13 mouse cellular contexts compared by ENCODE assay signal in the genomic region with DNA sequence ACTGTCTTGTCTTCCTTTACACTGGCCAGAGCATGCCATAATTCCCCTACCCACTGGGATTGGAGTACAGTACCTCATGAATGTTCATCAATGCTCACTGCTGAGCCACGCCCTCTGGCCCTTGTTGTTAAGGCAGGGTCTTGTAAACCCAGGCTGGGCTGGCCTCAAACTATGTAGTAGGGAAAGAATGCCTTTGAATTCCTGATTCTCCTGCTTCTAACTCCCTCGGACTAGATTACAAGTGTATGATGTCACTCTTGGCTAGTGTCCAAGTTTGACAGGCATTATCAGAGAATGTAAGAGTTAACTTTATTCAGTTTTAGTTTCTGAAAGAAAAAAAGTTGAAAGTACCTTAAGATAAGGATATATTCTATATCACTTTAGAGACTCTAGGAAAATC. TPM values are rescaled to one million over a fixed set of nuclear protein-coding genes. Genes with fewer than 3 reads are reported as not detected.
DNase-seq lines count a peak whose midpoint lies in the region; ATAC-seq and TF ChIP-seq lines count a peak whose summit lies in the region.
"Had no signal": no experiment of that assay in that cellular context is flagged by ENCODE, and none has a peak within 500 bp of the region (broad histone marks: within the 10 kb centered on the region; RNA-seq: fewer than 3 reads in every experiment).

No protein-coding gene starts in this region.

- no peaks in the 10 kb centered on the region for H3K9me3 ChIP-seq in heart, embryonic 13.5 days
- no peaks in the 10 kb centered on the region for H3K9me3 ChIP-seq in liver, postnatal 0 days (ENCODE audit: low read length)

- H3K4me1 ChIP-seq in heart, embryonic 13.5 days = peaks cover 34% of the 10 kb centered on the region
- peaks cover 31% of the 10 kb centered on the region for H3K4me1 ChIP-seq in liver, postnatal 0 days (ENCODE audit: insufficient read depth)

- TF ChIP-seq CTCF in liver, postnatal 0 days (IDR thresholded peaks at IDR 0.05; ENCODE audit: low read depth) = no peak

- H3K4me2 ChIP-seq in heart, embryonic 13.5 days = peak overlapping the region; percentile 86
- H3K4me2 ChIP-seq in liver, postnatal 0 days (ENCODE audit: low read depth, low read length) = peak overlapping the region; percentile 95; the same call in 1 of the 2 replicates

- peak overlapping the region; percentile 85; the same call in 1 of the 2 replicates for H3K4me3 ChIP-seq in heart, embryonic 13.5 days
- H3K4me3 ChIP-seq in liver, postnatal 0 days (ENCODE audit: low read depth, low read length) = no peak overlapping the region

- H3K27ac ChIP-seq in heart, embryonic 13.5 days (replicated peaks) = peak overlapping the region; percentile 100
- no peak overlapping the region for H3K27ac ChIP-seq in liver, postnatal 0 days (ENCODE audit: low read depth)

- TF ChIP-seq EP300 in liver, postnatal 0 days (IDR thresholded peaks at IDR 0.05; ENCODE audit: low read depth) = no peak

- no peaks in the 10 kb centered on the region for H3K27me3 ChIP-seq in heart, embryonic 13.5 days (replicated peaks)
- no peaks in the 10 kb centered on the region for H3K27me3 ChIP-seq in liver, postnatal 0 days (ENCODE audit: insufficient read depth, low read length)

- no peak for DNase-seq in heart, adult 18-20 months
- peak; percentile 32 for DNase-seq in lung, postnatal 10 days
- DNase-seq in lung, postnatal 25 days (ENCODE audit: low spot score) = no peak
- peak; percentile 85 for DNase-seq in ZHBTc4 (ENCODE audit: low read depth, low spot score)
- no peak for DNase-seq in liver, postnatal 0 days
- DNase-seq in right cerebral cortex, postnatal 10 days (ENCODE audit: low spot score in 2 of 2) = no peak
- no peak for DNase-seq in right cerebral cortex, postnatal 14 days
- DNase-seq: cerebellum, adult 11 months; kidney, postnatal 36 days had no signal

- H3K9ac ChIP-seq in heart, embryonic 13.5 days = peak overlapping the region; percentile 98; the same call in 1 of the 2 replicates
- H3K9ac ChIP-seq in liver, postnatal 0 days (replicated peaks) = no peak overlapping the region; the same call in 1 of the 2 replicates

- peaks cover 57% of the 10 kb centered on the region for H3K36me3 ChIP-seq in heart, embryonic 13.5 days
- H3K36me3 ChIP-seq in liver, postnatal 0 days (replicated peaks; ENCODE audit: insufficient read depth, low read length) = peaks cover 47% of the 10 kb centered on the region

- no peak for ATAC-seq in heart, embryonic 13.5 days (ENCODE audit: extremely low read depth, insufficient number of reproducible peaks, low FRiP score, low TSS enrichment)
- no peak for ATAC-seq in liver, postnatal 0 days

- 23% methylated on average over 2 of the region's 2 CpGs for WGBS in heart, embryonic 13.5 days
- WGBS in liver, postnatal 0 days (ENCODE audit: insufficient replicate concordance) = 45% methylated on average over 2 of the region's 2 CpGs

RNA-seq across cellular contexts. Expression of a gene that starts 1.7 kb away (rescaled TPM):
- polyA plus RNA-seq in heart, embryonic 13.5 days (2015; fragmentation: Nextera tagmentation; extraction: Ambion mirVana) = 76.9 and 78.1 TPM in 2 replicates
- 100 to 1,000 TPM in 1 of 2 experiments, 10 to 100 TPM in 1; 98.2 to 111 TPM for total RNA-seq in heart, adult 18-20 months (2021)
- polyA plus RNA-seq in liver, postnatal 0 days (2015; fragmentation: Nextera tagmentation; extraction: Ambion mirVana) = 30.0 and 34.2 TPM in 2 replicates

RNA-seq across cellular contexts. Expression of a gene that starts 2.1 kb away (rescaled TPM):
- 57.8 and 59.1 TPM in 2 replicates for polyA plus RNA-seq in heart, embryonic 13.5 days (2015; fragmentation: Nextera tagmentation; extraction: Ambion mirVana)
- total RNA-seq in heart, adult 18-20 months (2021) = 10 to 100 TPM; 38.4 to 52.4 TPM
- polyA plus RNA-seq in liver, postnatal 0 days (2015; fragmentation: Nextera tagmentation; extraction: Ambion mirVana) = 36.2 and 41.2 TPM in 2 replicates

RNA-seq across cellular contexts. Expression of a gene that starts 14.3 kb away (rescaled TPM):
- polyA plus RNA-seq in heart, embryonic 13.5 days (2015; fragmentation: Nextera tagmentation; extraction: Ambion mirVana) = 20.6 and 21.4 TPM in 2 replicates
- total RNA-seq in heart, adult 18-20 months (2021) = 10 to 100 TPM; 24.3 to 27.9 TPM
- 6.3 and 7.3 TPM in 2 replicates for polyA plus RNA-seq in liver, postnatal 0 days (2015; fragmentation: Nextera tagmentation; extraction: Ambion mirVana)

RNA-seq across cellular contexts. Expression of a gene that starts 14.4 kb away (rescaled TPM):
- polyA plus RNA-seq in heart, embryonic 13.5 days (2015; fragmentation: Nextera tagmentation; extraction: Ambion mirVana) = 20.3 and 22.4 TPM in 2 replicates
- total RNA-seq in heart, adult 18-20 months (2021) = 10 to 100 TPM in 1 of 2 experiments, 1 to 10 TPM in 1; 9.3 to 10.8 TPM
- 7.3 and 8.4 TPM in 2 replicates for polyA plus RNA-seq in liver, postnatal 0 days (2015; fragmentation: Nextera tagmentation; extraction: Ambion mirVana)

RNA-seq across cellular contexts. Expression of a gene that starts 20.1 kb away (rescaled TPM):
- 0.62 and 2.1 TPM in 2 replicates for polyA plus RNA-seq in heart, embryonic 13.5 days (2015; fragmentation: Nextera tagmentation; extraction: Ambion mirVana)
- total RNA-seq in heart, adult 18-20 months (2021) = under 1 TPM in 1 of 2 experiments, not detected in 1; 0.54 TPM
- 0.96 TPM in 1 of 2 replicates, not detected in the other for polyA plus RNA-seq in liver, postnatal 0 days (2015; fragmentation: Nextera tagmentation; extraction: Ambion mirVana)
- total RNA-seq: megakaryocyte progenitor cell, adult 5-6 weeks; neutrophil, adult 5-6 weeks had no signal
- polyA plus RNA-seq: embryonic facial prominence, embryonic 11.5 days had no signal

Comparison
In these comparisons a context has a peak if more than half of its experiments do, and no peak if none do; other contexts are left out.
1. DNase-seq: peak in lung, postnatal 10 days (single experiment) and ZHBTc4 (single experiment); none in heart, adult 18-20 months (0 of 2), lung, postnatal 25 days (single experiment), liver, postnatal 0 days (single experiment), right cerebral cortex, postnatal 10 days (0 of 2) and right cerebral cortex, postnatal 14 days (single experiment).